Mouse (Mus musculus): ENCODE measurements at regions not wholly inside any gene's neighbourhood (a gene's known extent, or its start where the extent isn't known, plus 50 kb on each side); places are given as distances from the start of the nearest gene placed in this dataset.

GRCm38 (mm10) chr17:88256599-88257544 is 183.6 kb upstream of the Foxn2 start:
- peak; percentile 35 for DNase-seq

- peak; percentile 71 for DNase-seq
Measured at GRCm38 (mm10) chr17:88258361-88258796, 182.1 kb upstream of the Foxn2 start.

DNA sequence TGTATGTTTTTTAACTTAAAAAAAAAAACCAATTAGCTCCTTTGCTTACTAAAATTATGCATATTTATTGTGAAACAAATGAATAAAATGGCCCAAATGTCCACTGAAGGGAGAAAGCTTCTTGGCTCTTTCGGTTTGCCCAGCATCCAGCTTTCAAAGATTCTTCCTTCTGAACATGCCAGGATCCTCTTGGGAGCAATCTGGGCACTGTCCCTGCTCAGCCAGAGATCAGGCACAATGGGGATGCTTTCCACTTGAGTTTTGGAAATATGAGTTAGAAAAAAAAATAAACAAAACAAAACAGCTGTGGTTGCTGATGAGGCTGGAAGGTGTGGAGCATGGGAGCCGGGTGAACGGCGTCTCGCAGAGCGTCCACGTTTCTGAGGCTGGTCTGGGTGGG is 180.3 kb upstream of the Foxn2 start:
- no peak for DNase-seq

DNA sequence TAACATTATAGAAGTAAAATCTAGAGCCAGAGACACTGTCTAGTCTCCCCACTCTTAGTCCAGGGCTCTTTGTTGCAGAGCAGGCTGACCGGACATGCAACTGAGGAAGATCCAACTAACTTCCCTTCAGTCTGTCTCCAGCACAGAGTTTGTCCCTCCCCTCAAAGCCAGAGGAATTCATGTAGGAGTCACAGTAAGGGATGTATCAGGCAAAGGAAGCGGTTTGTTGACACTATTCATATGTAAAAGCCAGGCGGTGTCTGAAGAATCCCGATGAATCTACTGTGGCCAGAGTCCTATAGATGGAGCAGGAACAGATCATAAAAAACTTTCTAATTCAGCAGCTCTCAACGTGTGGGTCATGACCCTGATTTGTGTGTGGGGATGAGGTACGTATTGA is 179.7 kb upstream of the Foxn2 start:
- DNase-seq = no peak

DNA sequence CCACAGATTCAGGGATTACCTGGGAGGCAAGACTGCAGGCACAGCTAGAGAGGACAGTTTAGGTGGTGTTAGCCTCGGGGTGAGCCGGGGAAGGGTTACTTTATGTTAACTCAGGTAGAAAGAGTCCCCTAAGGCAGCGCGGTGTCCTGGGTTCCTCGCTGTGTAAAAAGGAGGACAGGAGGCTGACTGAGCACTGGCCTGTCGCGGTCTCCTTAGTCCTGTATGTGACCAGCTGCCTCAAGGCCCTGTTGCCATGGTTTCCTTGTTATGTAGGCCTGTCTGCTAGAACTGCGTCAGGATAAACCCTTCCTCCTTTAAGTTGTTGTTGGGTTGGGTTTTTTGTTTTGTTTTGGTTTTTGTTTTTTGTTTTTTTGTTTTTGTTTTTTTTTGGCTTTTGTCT is 179.0 kb upstream of the Foxn2 start:
- DNase-seq = no peak

- DNase-seq = no peak
Measured at GRCm38 (mm10) chr17:88262326-88263187, 178.0 kb upstream of the Foxn2 start.

DNA sequence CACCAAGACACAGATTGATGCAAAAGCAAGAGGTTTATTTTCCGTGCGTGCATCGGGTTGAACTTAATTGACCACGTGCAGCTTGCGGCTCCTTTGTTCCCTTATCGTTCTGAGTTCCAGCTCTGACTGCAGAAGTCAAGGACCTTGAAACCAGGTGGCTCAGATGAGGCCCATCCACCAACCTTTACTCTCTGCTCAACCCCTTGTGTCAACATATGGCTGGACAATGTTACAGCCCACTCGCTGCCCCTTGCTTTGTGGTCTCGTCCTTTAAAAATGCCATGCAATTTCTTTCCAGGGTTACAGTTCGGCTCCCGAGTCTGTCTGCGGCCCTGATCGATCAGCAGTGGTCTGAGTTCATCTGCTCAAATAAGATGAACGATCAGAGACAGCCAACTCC is 175.2 kb upstream of the Foxn2 start:
- no peak for DNase-seq

DNA sequence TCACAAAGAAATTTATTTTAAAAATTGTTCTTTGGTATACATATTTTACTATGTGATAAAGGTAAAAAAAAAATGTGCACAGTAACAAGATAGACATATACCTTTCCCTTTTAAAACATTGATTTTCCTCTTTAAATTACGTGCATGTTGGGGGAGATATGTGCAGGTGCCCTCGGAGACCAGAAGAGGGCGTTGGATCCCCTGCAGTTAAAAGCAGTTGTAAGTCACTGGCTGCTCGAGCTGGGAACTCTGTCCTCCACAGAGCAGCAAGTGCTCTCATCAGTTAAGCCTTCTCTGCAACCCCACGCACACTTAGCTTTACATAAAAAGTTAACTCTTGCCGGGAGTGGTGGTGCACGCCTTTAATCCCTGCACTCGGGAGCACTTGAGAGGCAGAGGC is 172.3 kb upstream of the Foxn2 start:
- no peak for DNase-seq

- no peak for DNase-seq
Measured at GRCm38 (mm10) chr17:88268802-88269201, 171.7 kb upstream of the Foxn2 start.

DNA sequence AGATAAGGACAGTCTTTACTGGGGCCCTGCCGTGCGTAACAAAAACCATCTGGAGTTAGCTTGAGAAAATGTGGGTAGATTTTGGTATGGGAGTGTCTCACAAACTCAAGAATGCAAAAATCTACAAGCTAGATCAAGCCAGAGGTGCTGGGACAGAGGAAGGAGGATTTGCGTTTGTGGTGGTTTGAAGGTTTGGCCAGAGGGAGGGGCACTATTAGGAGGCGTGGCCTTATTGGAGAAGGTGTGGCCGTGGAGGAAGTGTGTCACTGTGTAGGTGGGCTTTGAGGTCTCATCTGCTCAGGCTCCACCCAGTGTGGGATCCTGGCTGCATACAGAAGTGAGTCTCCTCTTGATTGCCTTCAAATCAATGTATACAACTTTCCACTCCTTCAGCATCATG is 169.6 kb upstream of the Foxn2 start:
- no peak for DNase-seq

- DNase-seq = no peak
Measured at GRCm38 (mm10) chr17:88272161-88272560, 168.3 kb upstream of the Foxn2 start.

GRCm38 (mm10) chr17:88273520-88273919 is 167.0 kb upstream of the Foxn2 start:
- DNase-seq = no peak

- DNase-seq = no peak
Measured at GRCm38 (mm10) chr17:88274003-88274698, 166.4 kb upstream of the Foxn2 start.

- DNase-seq = no peak
Measured at GRCm38 (mm10) chr17:88274720-88275433, 165.6 kb upstream of the Foxn2 start.

DNA sequence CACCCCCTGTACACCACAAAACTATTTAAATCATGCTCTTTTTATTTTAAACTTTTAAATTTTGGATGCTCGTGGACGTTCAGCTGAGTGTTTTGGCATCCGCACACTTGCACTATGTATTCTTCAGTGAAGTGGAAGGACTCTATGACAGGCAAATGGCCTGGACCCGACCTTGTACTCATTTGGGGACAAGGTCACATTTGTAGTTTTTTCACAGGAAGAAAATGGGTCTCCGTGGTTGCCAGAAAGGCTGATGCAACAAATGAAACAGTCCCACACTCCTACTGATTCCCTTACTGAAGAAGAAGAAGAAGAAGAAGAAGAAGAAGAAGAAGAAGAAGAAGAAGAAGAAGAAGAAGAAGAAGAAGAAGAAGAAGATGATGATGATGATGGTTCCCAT is 160.9 kb upstream of the Foxn2 start:
- DNase-seq = no peak

DNA sequence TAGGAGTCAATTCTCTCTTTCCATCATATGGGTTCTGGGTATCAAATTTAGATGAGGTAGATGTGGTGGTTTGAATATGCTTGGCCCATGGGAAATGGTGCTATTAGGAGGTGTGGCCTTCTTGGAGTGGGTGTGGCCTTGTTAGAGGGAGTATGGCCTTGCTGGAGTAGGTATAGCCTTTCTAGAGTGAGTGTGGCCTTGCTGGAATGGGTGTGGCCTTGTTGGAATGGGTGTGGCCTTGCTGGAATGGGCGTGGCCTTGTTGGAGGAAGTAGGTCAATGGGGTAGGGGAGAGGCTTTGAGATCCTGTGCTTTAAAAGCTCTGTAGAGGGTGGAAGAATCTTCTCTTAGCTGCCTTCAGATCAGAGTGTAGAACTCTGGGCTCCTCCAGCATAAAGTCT is 157.8 kb upstream of the Foxn2 start:
- no peak for DNase-seq

- no peak for DNase-seq
Measured at GRCm38 (mm10) chr17:88284477-88284876, 156.0 kb upstream of the Foxn2 start.

DNA sequence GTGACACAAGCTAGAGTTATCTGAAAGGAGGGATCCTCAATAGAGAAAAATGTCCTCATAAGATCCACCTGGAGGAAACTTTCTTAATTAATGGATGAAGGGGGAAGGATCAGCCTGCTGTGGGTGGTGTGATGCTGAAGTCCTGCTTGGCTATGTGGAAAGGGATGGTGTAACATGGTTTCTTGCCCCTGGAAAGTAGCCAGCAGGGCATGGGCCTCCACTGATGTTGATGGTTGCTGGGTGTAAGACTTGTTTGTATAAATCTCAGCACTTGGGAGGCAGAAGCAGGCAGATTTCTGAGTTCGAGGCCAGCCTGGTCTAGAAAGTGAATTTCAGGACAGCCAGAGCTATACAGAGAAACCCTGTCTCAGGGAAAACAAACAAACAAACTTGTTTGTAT is 152.7 kb upstream of the Foxn2 start:
- no peak for DNase-seq

- DNase-seq = no peak
Measured at GRCm38 (mm10) chr17:88297520-88297919, 143.0 kb upstream of the Foxn2 start.

DNA sequence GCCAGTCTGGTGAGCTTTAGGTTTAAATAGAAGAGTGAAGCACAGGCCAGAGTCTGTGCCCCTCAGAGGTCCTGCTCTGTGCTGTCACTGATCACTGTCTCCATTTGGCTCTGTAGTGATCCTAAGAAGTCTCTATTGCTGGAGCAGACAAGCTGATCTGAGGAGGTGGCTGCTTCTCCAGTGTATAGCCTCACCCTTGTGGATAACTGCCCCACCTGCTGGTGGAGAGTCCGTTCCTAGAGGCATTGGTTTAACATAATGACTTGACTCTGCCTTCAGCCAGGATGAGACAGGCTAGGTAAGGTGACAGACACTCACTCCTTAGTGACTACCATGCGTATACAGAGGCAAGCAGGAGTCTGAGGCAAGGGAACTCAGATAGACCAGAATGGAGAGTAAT is 136.5 kb upstream of the Foxn2 start:
- peak; percentile 41 for DNase-seq

DNA sequence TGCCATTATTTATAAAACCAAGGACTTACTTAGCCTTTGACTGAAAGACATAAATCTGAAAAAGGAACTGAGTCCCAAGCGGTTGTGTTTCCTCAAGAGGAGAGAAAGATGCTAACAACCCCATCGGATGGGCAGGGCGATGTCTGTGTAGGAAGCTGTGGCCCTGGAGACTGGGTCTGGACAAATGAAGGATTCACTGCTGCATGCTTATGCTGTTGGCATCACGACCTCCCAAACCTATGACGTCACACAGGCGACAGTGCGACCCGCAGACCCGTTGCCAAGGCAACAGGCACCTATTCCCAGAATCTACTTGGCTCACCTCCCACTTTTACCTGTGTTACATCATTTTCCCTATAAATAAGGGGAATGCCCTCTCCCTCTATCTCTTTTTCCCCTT is 135.3 kb upstream of the Foxn2 start:
- no peak for DNase-seq

- no peak for DNase-seq
Measured at GRCm38 (mm10) chr17:88306325-88306724, 134.2 kb upstream of the Foxn2 start.

- DNase-seq = no peak
Measured at GRCm38 (mm10) chr17:88307082-88307481, 133.4 kb upstream of the Foxn2 start.

All from thymus, postnatal 4 days (tissue).